Mouse (Mus musculus) forebrain, embryonic 12.5 days (tissue): ENCODE data around the gene Mtap. TPM values are rescaled to one million over a fixed set of nuclear protein-coding genes. Genes with fewer than 3 reads are reported as not detected.

Experiments
- ATAC-seq: fragments of 200-750 bp; cut with Nextera tagmentation; 2 replicates; pipeline ENCODE4 v1.8.0; 2017; ENCODE audit warnings: moderate TSS enrichment; ENCODE audit not compliant: low FRiP score
- H3K27ac ChIP-seq: fragments of 300-500 bp; sonication (generic); 2 replicates; pipeline ENCODE4 v1.5.1; 2016; ENCODE audit warnings: mild to moderate bottlenecking
- H3K27me3 ChIP-seq: fragments of 300-500 bp; sonication (generic); 2 replicates; pipeline ENCODE4 v1.6.1; 2016; ENCODE audit warnings: mild to moderate bottlenecking
- H3K36me3 ChIP-seq: fragments of 300-500 bp; sonication (generic); replicated peaks from 2 replicates; pipeline ENCODE4 v1.6.1; 2016; ENCODE audit warnings: mild to moderate bottlenecking
- H3K4me1 ChIP-seq: fragments of 300-500 bp; sonication (generic); 2 replicates; pipeline ENCODE4 v1.6.1; 2016
- H3K4me2 ChIP-seq: fragments of 300-500 bp; sonication (generic); 2 replicates; pipeline ENCODE4 v1.6.1; 2016; ENCODE audit warnings: mild to moderate bottlenecking, moderate library complexity
- H3K4me3 ChIP-seq: fragments of 300-500 bp; sonication (generic); replicated peaks from 2 replicates; pipeline ENCODE4 v1.5.1; 2016; ENCODE audit warnings: mild to moderate bottlenecking
- H3K9ac ChIP-seq: fragments of 300-500 bp; sonication (generic); 2 replicates; pipeline ENCODE4 v1.6.1; 2016; ENCODE audit warnings: mild to moderate bottlenecking
- H3K9me3 ChIP-seq: fragments of 300-500 bp; sonication (generic); 2 replicates; pipeline ENCODE4 v1.6.1; 2016
- WGBS: fragments of 180-500 bp; shearing (Covaris S2); methylation state at CpG from one replicate; pipeline ENCODE4 v1.1.7; 2016; 5-methylcytosine and 5-hydroxymethylcytosine counted together
- polyA plus RNA-seq: library from polyadenylated mRNA; unstranded; fragments of >200 nt; fragmentation: Nextera tagmentation; extraction: Ambion mirVana; gene quantifications from 2 replicates; pipeline ENCODE4 v1.2.1, GENCODE M21; 2016

Mtap gene
- polyA plus RNA-seq, 1 experiment from 2014 or later = 67.5 TPM

- H3K4me2 ChIP-seq = no peak overlapping the region
- no peaks in the 10 kb centered on the region for H3K27me3 ChIP-seq
- no peak for ATAC-seq
- no peaks in the 10 kb centered on the region for H3K4me1 ChIP-seq
- no peaks in the 10 kb centered on the region for H3K9me3 ChIP-seq
- H3K9ac ChIP-seq = no peak overlapping the region
- H3K36me3 ChIP-seq = no peaks in the 10 kb centered on the region
- no peak overlapping the region for H3K27ac ChIP-seq
- H3K4me3 ChIP-seq = no peak overlapping the region
These were observed 17.0 kb upstream of the Mtap start for GRCm38 (mm10) chr4:89119900-89120299.

GRCm38 (mm10) chr4:89120353-89120752, 16.6 kb upstream of the Mtap start:
- Histone ChIP-seq H3K4me1 (no peaks in the 10 kb centered on the region), H3K9ac (no peak overlapping the region), H3K27ac (no peak overlapping the region), H3K27me3 (no peaks in the 10 kb centered on the region), H3K36me3 (no peaks in the 10 kb centered on the region), H3K9me3 (no peaks in the 10 kb centered on the region), H3K4me2 (no peak overlapping the region), H3K4me3 (no peak overlapping the region)
- ATAC-seq = no peak
- WGBS = 93% methylated on average over 5 of the region's 5 CpGs

- H3K4me1 ChIP-seq = no peaks in the 10 kb centered on the region
- no peak overlapping the region for H3K4me3 ChIP-seq
- WGBS = 83% methylated on average over 16 of the region's 16 CpGs
- no peak overlapping the region for H3K4me2 ChIP-seq
- H3K9ac ChIP-seq = no peak overlapping the region
- peaks cover 3% of the 10 kb centered on the region; the same call in 1 of the 2 replicates for H3K27me3 ChIP-seq
- ATAC-seq = no peak
- H3K9me3 ChIP-seq = no peaks in the 10 kb centered on the region
- no peaks in the 10 kb centered on the region for H3K36me3 ChIP-seq
- no peak overlapping the region for H3K27ac ChIP-seq
These were observed 13.3 kb upstream of the Mtap start for GRCm38 (mm10) chr4:89123446-89124243.

GRCm38 (mm10) chr4:89127674-89128073, 9.2 kb upstream of the Mtap start:
- Histone ChIP-seq H3K4me3 (no peak overlapping the region), H3K27me3 (peaks cover 3% of the 10 kb centered on the region; the same call in 1 of the 2 replicates), H3K27ac (no peak overlapping the region), H3K4me2 (no peak overlapping the region), H3K4me1 (no peaks in the 10 kb centered on the region), H3K9ac (no peak overlapping the region), H3K36me3 (no peaks in the 10 kb centered on the region), H3K9me3 (no peaks in the 10 kb centered on the region)
- ATAC-seq = no peak
- 56% methylated on average over 5 of the region's 5 CpGs for WGBS

GRCm38 (mm10) chr4:89128080-89128936, 8.6 kb upstream of the Mtap start:
- Histone ChIP-seq H3K9me3 (no peaks in the 10 kb centered on the region), H3K4me2 (no peak overlapping the region), H3K4me3 (no peak overlapping the region), H3K27me3 (peaks cover 3% of the 10 kb centered on the region; the same call in 1 of the 2 replicates), H3K4me1 (no peaks in the 10 kb centered on the region), H3K36me3 (no peaks in the 10 kb centered on the region), H3K27ac (no peak overlapping the region), H3K9ac (no peak overlapping the region)
- ATAC-seq = peak; percentile 58; the same call in 1 of the 2 replicates
- 31% methylated on average over 20 of the region's 20 CpGs for WGBS

GRCm38 (mm10) chr4:89128937-89129277, 8.0 kb upstream of the Mtap start:
- 80% methylated on average over 5 of the region's 5 CpGs for WGBS
- no peaks in the 10 kb centered on the region for H3K36me3 ChIP-seq
- peaks cover 3% of the 10 kb centered on the region; the same call in 1 of the 2 replicates for H3K27me3 ChIP-seq
- no peak overlapping the region for H3K4me2 ChIP-seq
- H3K9me3 ChIP-seq = no peaks in the 10 kb centered on the region
- H3K27ac ChIP-seq = no peak overlapping the region
- no peak for ATAC-seq
- H3K9ac ChIP-seq = no peak overlapping the region
- no peak overlapping the region for H3K4me3 ChIP-seq
- no peaks in the 10 kb centered on the region for H3K4me1 ChIP-seq

GRCm38 (mm10) chr4:89129311-89129913, 7.5 kb upstream of the Mtap start:
- Histone ChIP-seq H3K27me3 (peaks cover 3% of the 10 kb centered on the region; the same call in 1 of the 2 replicates), H3K9me3 (no peaks in the 10 kb centered on the region), H3K9ac (no peak overlapping the region), H3K4me1 (no peaks in the 10 kb centered on the region), H3K27ac (no peak overlapping the region), H3K4me3 (no peak overlapping the region), H3K36me3 (no peaks in the 10 kb centered on the region), H3K4me2 (peak overlapping the region; percentile 34; the same call in 1 of the 2 replicates)
- WGBS = 6% methylated on average over 5 of the region's 5 CpGs
- peak; percentile 55 for ATAC-seq

GRCm38 (mm10) chr4:89131795-89132194, 5.1 kb upstream of the Mtap start:
- no peaks in the 10 kb centered on the region for H3K9me3 ChIP-seq
- no peaks in the 10 kb centered on the region for H3K36me3 ChIP-seq
- H3K4me3 ChIP-seq = no peak overlapping the region
- H3K27me3 ChIP-seq = peaks cover 3% of the 10 kb centered on the region; the same call in 1 of the 2 replicates
- no peak overlapping the region for H3K27ac ChIP-seq
- H3K9ac ChIP-seq = no peak overlapping the region
- 83% methylated on average over 3 of the region's 3 CpGs for WGBS
- H3K4me2 ChIP-seq = no peak overlapping the region
- ATAC-seq = no peak
- peaks cover 5% of the 10 kb centered on the region for H3K4me1 ChIP-seq

GRCm38 (mm10) chr4:89136356-89136755, 566 bp upstream of the Mtap start:
- 38% methylated on average over 3 of the region's 3 CpGs for WGBS
- peak overlapping the region; percentile 92 for H3K4me3 ChIP-seq
- no peak overlapping the region; the same call in 1 of the 2 replicates for H3K27ac ChIP-seq
- H3K27me3 ChIP-seq = no peaks in the 10 kb centered on the region
- H3K4me1 ChIP-seq = peaks cover 29% of the 10 kb centered on the region
- no peak for ATAC-seq
- no peaks in the 10 kb centered on the region for H3K36me3 ChIP-seq
- H3K9ac ChIP-seq = no peak overlapping the region
- no peaks in the 10 kb centered on the region for H3K9me3 ChIP-seq
- H3K4me2 ChIP-seq = peak overlapping the region; percentile 73; the same call in 1 of the 2 replicates

GRCm38 (mm10) chr4:89137542-89138360, 829 bp downstream of the Mtap start:
- WGBS = under 1% methylated on average over 36 of the region's 36 CpGs
- H3K9me3 ChIP-seq = no peaks in the 10 kb centered on the region
- peaks cover 4% of the 10 kb centered on the region; the same call in 1 of the 2 replicates for H3K36me3 ChIP-seq
- H3K4me3 ChIP-seq = peak overlapping the region; percentile 92
- peak overlapping the region; percentile 82 for H3K27ac ChIP-seq
- H3K4me1 ChIP-seq = peaks cover 29% of the 10 kb centered on the region
- peak overlapping the region; percentile 73 for H3K4me2 ChIP-seq
- peak overlapping the region; percentile 76 for H3K9ac ChIP-seq
- no peaks in the 10 kb centered on the region for H3K27me3 ChIP-seq
- peak; percentile 86 for ATAC-seq

- Histone ChIP-seq H3K27ac (peak overlapping the region; percentile 82; the same call in 1 of the 2 replicates), H3K4me3 (peak overlapping the region; percentile 92), H3K4me2 (peak overlapping the region; percentile 73), H3K36me3 (peaks cover 6% of the 10 kb centered on the region; the same call in 1 of the 2 replicates), H3K9ac (peak overlapping the region; percentile 76), H3K27me3 (no peaks in the 10 kb centered on the region), H3K9me3 (no peaks in the 10 kb centered on the region), H3K4me1 (peaks cover 29% of the 10 kb centered on the region)
- WGBS = 5% methylated on average over 4 of the region's 4 CpGs
- ATAC-seq = no peak
These were observed 1.4 kb downstream of the Mtap start for GRCm38 (mm10) chr4:89138361-89138651.
